Mouse (Mus musculus) limb, embryonic 15.5 days (tissue): Measurements from ENCODE around the gene H2-D1. TPM values are rescaled to one million over a fixed set of nuclear protein-coding genes. Genes with fewer than 3 reads are reported as not detected.
"Not testable (repeated sequence)": the region's sequence is repeated elsewhere in the genome, so short reads cannot be mapped to it uniquely, and the experiment has no call there.

Experiments
- ATAC-seq: fragments of 200-750 bp; cut with Nextera tagmentation; 2 replicates; pipeline ENCODE4 v1.8.0; 2017; ENCODE audit warnings: low read depth, moderate TSS enrichment; ENCODE audit not compliant: insufficient number of reproducible peaks, low FRiP score, low TSS enrichment
- H3K27ac ChIP-seq: fragments of 300-500 bp; sonication (generic); 2 replicates; pipeline ENCODE4 v1.5.1; 2015; ENCODE audit warnings: moderate library complexity, mild to moderate bottlenecking, inconsistent platforms
- H3K27me3 ChIP-seq: fragments of 300-500 bp; sonication (generic); 2 replicates; pipeline ENCODE4 v1.6.1; 2015; ENCODE audit warnings: inconsistent platforms
- H3K36me3 ChIP-seq: fragments of 300-500 bp; sonication (generic); 2 replicates; pipeline ENCODE4 v1.6.1; 2015; ENCODE audit warnings: inconsistent platforms
- H3K4me1 ChIP-seq: fragments of 300-500 bp; sonication (generic); 2 replicates; pipeline ENCODE4 v1.6.1; 2015; ENCODE audit warnings: inconsistent platforms
- H3K4me2 ChIP-seq: fragments of 300-500 bp; sonication (generic); 2 replicates; pipeline ENCODE4 v1.6.1; 2015; ENCODE audit warnings: mild to moderate bottlenecking, inconsistent platforms
- H3K4me3 ChIP-seq: fragments of 300-500 bp; sonication (generic); 2 replicates; pipeline ENCODE4 v1.5.1; 2015; ENCODE audit warnings: mild to moderate bottlenecking, inconsistent platforms
- H3K9ac ChIP-seq: fragments of 300-500 bp; sonication (generic); 2 replicates; pipeline ENCODE4 v1.6.1; 2015; ENCODE audit warnings: inconsistent platforms
- H3K9me3 ChIP-seq: fragments of 300-500 bp; sonication (generic); 2 replicates; pipeline ENCODE4 v1.6.1; 2016; ENCODE audit warnings: inconsistent platforms
- WGBS: fragments of 180-500 bp; shearing (Covaris S2); methylation state at CpG from one replicate; pipeline ENCODE4 v1.1.7; 2015; 5-methylcytosine and 5-hydroxymethylcytosine counted together
- polyA plus RNA-seq: library from polyadenylated mRNA; unstranded; fragments of >200 nt; fragmentation: Nextera tagmentation; extraction: Ambion mirVana; gene quantifications from 2 replicates; pipeline ENCODE4 v1.2.1, GENCODE M21; 2015

Gene H2-D1
- polyA plus RNA-seq, 1 experiment from 2014 or later: 84.7 TPM

DNA sequence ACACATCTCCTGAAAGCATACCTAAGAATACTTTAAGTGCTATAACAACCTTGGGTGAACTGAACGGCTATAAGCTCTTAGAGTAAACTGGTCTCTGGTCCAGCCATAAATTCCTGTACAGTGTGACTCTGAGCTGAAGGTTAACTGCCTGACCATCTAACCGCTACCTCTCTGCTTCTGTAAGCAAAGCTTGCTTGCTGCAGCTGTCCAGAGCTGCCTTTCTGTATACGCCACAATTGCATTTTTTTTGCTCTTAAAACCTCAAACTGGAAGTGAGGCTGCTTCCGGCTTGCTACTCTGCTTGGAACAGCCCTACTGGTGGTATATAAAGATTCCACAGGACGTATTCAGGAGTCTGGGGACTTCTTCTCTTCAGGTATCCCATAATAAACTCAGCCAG, 29.9 kb upstream of the H2-D1 start:
- Histone ChIP-seq H3K27ac (peak overlapping the region; percentile 75), H3K4me3 (no peak overlapping the region), H3K9ac (no peak overlapping the region), H3K4me1 (peaks cover 34% of the 10 kb centered on the region), H3K36me3 (peaks cover 37% of the 10 kb centered on the region), H3K27me3 (no peaks in the 10 kb centered on the region), H3K9me3 (no peaks in the 10 kb centered on the region), H3K4me2 (0 out of 2 replicates have a peak overlapping the region, but pooled peaks have one; percentile 7)
- ATAC-seq: no peak
- 79% methylated on average over 5 of the region's 5 CpGs for WGBS

- no peaks in the 10 kb centered on the region for H3K27me3 ChIP-seq
- ATAC-seq: no peak
- H3K36me3 ChIP-seq: peaks cover 30% of the 10 kb centered on the region
- no peak within 1 kb of the TSS for H3K9ac ChIP-seq
- peaks cover 34% of the 10 kb centered on the region for H3K4me1 ChIP-seq
- peak within 1 kb of the TSS; percentile 96 for H3K27ac ChIP-seq
- no peaks in the 10 kb centered on the region for H3K9me3 ChIP-seq
- H3K4me2 ChIP-seq: peak within 1 kb of the TSS; percentile 80
- 56% methylated on average over 18 of the region's 18 CpGs for WGBS
- peak within 1 kb of the TSS; percentile 57 for H3K4me3 ChIP-seq
Observed at GRCm38 (mm10) chr17:35233114-35233980, 29.2 kb upstream of the H2-D1 start, which contains the start of gene Atp6v1g2. TSS of gene Atp6v1g2 (plus strand) at chr17:35233660.

DNA sequence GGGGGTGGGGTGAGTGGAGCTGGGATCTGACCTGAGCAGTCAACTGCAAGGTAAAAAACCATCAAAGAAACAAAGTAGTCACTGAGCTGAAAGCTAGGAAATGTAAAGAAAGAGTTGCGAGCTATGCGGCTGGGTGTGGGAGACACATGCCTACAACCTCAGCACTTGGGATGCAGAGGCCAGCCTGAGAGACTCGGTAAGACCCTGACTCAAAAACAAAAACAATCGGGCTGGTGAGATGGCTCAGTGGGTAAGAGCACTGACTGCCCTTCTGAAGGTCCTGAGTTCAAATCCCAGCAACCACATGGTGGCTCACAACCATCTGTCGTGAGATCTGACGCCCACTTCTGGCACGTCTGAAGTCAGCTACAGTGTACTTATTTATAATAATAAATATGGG, 28.4 kb upstream of the H2-D1 start:
- peaks cover 34% of the 10 kb centered on the region for H3K4me1 ChIP-seq
- ATAC-seq, H3K9ac ChIP-seq, H3K27me3 ChIP-seq, H3K9me3 ChIP-seq: not testable (repeated sequence)
- H3K4me3 ChIP-seq: peak overlapping the region; percentile 57
- 86% methylated on average over 7 of the region's 7 CpGs for WGBS
- peaks cover 23% of the 10 kb centered on the region for H3K36me3 ChIP-seq
- H3K27ac ChIP-seq: 0 out of 2 replicates have a peak overlapping the region, but pooled peaks have one; percentile 96
- peak overlapping the region; percentile 80 for H3K4me2 ChIP-seq

DNA sequence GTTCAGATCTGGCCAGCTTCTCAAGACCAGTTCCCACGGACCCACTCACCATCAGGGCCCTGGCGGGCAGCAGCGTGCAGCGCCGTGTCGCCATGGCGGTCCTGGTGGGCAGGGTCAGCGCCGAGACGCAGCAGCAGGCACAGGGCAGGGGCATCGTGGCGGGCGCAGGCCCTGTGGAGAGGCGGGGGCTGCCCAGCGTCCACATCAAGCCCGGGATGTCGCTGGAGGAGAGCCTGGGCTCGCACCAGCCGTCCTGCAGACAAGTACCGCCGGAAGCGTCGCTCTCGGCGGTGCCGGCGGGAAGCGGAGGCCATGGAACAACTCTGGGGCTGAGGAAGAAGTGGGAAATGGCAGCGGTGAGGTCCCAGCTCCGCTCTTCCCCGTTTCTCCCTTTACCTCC, 27.6 kb upstream of the H2-D1 start:
- peaks cover 15% of the 10 kb centered on the region for H3K36me3 ChIP-seq
- H3K4me3 ChIP-seq: peak overlapping the region; percentile 57
- H3K9me3 ChIP-seq: no peaks in the 10 kb centered on the region
- H3K9ac ChIP-seq: peak overlapping the region; percentile 59
- peak overlapping the region; percentile 80 for H3K4me2 ChIP-seq
- 5% methylated on average over 31 of the region's 31 CpGs for WGBS
- no peak for ATAC-seq
- H3K4me1 ChIP-seq: peaks cover 34% of the 10 kb centered on the region
- no peaks in the 10 kb centered on the region for H3K27me3 ChIP-seq
- H3K27ac ChIP-seq: peak overlapping the region; percentile 96

DNA sequence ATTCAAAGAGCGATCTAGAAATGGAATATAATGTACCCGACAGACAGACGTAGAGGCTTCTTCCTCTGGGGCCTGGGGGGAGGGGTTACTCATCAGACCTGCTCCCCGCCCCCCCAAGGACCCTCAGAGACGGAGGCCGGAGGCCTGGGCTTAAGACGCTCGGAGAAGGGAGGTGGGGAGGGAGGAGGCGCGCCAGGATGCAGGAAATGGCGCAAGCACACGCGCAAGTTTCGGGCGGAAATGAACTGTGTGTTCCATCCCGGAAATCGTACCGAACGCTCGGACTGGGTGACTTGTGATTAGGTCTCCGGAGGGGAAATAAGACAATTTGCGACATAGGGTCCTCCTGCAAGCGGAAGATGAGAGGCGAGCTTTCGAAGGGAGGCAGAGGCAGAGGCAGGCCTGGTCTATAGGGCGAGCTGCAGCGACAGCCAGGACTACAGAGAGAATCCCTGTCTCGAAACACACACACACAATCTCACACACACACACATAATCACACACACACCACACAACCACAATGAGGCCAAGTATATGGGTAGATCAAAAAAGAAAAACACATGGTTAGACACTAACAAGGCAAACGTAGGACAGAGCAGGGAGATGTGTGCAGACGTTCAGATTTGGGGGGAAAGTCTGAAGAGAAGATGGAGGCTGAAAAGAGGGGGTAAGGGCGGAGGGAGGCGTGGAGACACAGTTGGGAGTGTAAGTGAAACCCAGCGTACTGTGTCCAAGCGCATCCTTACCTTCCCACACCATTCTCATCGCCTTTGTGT, 26.7 kb upstream of the H2-D1 start, which contains the start of gene Nfkbil1:
TSS of gene Nfkbil1 (minus strand) at position 179 of the 776 bp plus-strand sequence.
- H3K36me3 ChIP-seq: peaks cover 9% of the 10 kb centered on the region
- no peaks in the 10 kb centered on the region for H3K9me3 ChIP-seq
- H3K4me3 ChIP-seq: peak within 1 kb of the TSS; percentile 57
- H3K27ac ChIP-seq: peak within 1 kb of the TSS; percentile 96
- H3K4me1 ChIP-seq: peaks cover 42% of the 10 kb centered on the region
- ATAC-seq: peak; percentile 86
- WGBS: under 1% methylated on average over 35 of the region's 35 CpGs
- H3K9ac ChIP-seq: peak within 1 kb of the TSS; percentile 59
- H3K4me2 ChIP-seq: peak within 1 kb of the TSS; percentile 80
- no peaks in the 10 kb centered on the region for H3K27me3 ChIP-seq

DNA sequence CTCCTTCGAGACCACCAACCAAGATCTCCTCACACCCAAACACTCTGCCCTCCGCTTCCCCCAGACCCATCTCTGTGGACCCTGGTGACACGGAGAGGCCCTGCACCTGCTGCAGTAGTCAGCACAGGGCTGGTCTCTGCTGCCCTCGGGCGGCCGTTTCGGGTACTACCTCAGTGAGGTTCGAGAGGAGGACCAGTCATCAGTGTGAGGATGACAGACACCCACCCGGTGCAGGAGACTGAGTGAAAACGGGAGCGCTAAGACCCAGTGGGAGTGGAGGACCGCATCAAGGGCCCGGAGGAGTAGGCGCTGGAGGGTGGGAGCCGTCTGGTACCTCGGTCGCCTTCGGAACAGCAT, 26.2 kb upstream of the H2-D1 start:
- under 1% methylated on average over 18 of the region's 18 CpGs for WGBS
- Histone ChIP-seq H3K27ac (peak overlapping the region; percentile 96), H3K9ac (peak overlapping the region; percentile 59), H3K4me2 (peak overlapping the region; percentile 80), H3K27me3 (no peaks in the 10 kb centered on the region), H3K4me3 (peak overlapping the region; percentile 57), H3K9me3 (no peaks in the 10 kb centered on the region), H3K4me1 (peaks cover 45% of the 10 kb centered on the region), H3K36me3 (peaks cover 3% of the 10 kb centered on the region; the same call in 1 of the 2 replicates)
- peak; percentile 50 for ATAC-seq

DNA sequence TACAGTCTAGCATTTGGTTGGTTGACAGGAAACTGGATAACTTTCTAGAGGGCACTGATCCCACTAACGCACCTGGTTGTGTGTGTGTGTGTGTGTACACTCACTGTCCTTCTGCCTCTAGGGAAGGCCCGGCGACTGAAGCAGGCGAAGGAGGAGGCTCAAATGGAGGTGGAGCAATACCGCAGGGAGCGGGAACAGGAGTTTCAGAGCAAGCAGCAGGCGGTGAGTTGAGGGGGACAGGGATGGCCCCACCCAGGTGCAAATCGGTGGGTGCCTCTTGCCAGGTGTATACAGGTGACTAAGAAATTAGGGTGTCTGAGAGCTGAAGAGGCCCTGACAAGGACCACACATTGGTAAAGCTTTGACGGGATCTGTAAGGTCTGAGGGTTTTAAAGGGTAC, 25.5 kb upstream of the H2-D1 start:
- no peak overlapping the region for H3K27ac ChIP-seq
- no peak overlapping the region for H3K9ac ChIP-seq
- no peak for ATAC-seq
- peaks cover 41% of the 10 kb centered on the region for H3K4me1 ChIP-seq
- H3K4me2 ChIP-seq: no peak overlapping the region
- 75% methylated on average over 9 of the region's 9 CpGs for WGBS
- no peaks in the 10 kb centered on the region for H3K9me3 ChIP-seq
- 0 out of 2 replicates have a peak, but pooled peaks cover 2% of the 10 kb centered on the region for H3K36me3 ChIP-seq
- H3K4me3 ChIP-seq: no peak overlapping the region
- H3K27me3 ChIP-seq: no peaks in the 10 kb centered on the region

DNA sequence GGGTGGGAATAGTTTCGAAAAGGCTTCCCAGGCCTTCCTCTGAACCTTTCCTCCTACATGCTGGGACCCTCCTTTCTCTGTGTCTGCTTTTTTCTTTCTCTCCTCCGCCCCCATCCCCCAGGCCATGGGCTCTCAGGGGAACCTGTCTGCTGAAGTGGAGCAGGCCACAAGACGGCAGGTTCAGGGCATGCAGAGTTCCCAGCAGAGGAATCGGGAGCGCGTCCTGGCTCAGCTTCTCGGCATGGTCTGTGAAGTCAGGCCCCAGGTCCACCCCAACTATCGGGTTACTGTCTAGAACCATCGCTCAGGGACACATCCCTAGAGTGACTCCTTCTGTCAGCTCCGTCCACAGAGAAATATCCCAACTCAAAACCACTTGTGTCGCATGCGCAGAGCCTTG, 25.0 kb upstream of the H2-D1 start:
- no peak for ATAC-seq
- no peaks in the 10 kb centered on the region for H3K9me3 ChIP-seq
- H3K9ac ChIP-seq: no peak overlapping the region
- 0 out of 2 replicates have a peak, but pooled peaks cover 2% of the 10 kb centered on the region for H3K36me3 ChIP-seq
- no peak overlapping the region for H3K27ac ChIP-seq
- H3K4me1 ChIP-seq: peaks cover 36% of the 10 kb centered on the region
- no peak overlapping the region for H3K4me3 ChIP-seq
- 86% methylated on average over 12 of the region's 12 CpGs for WGBS
- H3K27me3 ChIP-seq: no peaks in the 10 kb centered on the region
- no peak overlapping the region for H3K4me2 ChIP-seq

- Histone ChIP-seq H3K36me3 (peaks cover 12% of the 10 kb centered on the region), H3K4me1 (peaks cover 36% of the 10 kb centered on the region), H3K4me2 (no peak overlapping the region), H3K27ac (no peak overlapping the region), H3K27me3 (no peaks in the 10 kb centered on the region), H3K9ac (no peak overlapping the region), H3K4me3 (no peak overlapping the region), H3K9me3 (no peaks in the 10 kb centered on the region)
- WGBS: 80% methylated on average over 5 of the region's 5 CpGs
- ATAC-seq: no peak
Observed at GRCm38 (mm10) chr17:35239700-35240099, 22.8 kb upstream of the H2-D1 start.

DNA sequence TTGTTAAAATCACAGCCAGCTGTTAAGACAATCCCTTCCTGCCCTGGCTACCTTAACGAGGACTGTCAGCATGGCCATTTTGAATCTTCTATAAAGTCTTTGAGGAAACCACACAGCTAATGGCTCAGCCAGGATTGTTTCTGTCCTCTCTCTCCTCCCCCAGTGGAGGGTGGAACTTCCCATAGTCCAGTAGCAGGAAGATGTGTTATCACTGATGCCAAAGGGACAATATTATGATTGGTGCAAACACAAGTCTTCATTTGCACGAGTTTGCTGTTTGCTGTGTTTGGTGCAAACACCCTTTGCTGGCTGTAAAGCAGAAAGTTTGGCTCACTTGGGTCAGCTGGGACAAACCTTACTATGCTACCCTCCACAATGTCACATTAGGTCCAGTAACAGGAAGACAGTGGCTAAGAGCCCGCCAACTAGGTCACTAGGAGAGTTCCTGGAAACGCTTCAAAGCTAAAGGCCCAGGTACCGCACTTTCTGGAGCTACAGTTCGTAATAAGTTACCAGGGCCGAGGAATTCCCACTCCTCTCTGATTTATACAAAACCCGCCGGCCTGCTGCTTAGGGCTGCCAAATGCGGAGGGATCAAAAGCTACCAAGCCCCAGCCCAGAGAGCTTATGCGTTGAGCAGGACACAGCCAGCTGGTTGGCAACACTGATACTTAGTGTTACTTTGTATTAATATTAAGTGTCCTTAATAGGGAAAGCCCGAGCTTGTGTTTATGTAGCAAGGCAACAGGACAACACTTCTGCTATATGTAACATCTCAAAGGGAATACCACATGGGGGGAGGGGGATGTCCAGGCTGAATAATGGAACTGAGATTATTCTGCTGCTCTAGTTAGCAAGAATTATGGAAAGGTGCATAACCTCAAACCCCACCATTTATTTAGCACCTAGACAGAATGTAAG, 21.9 kb upstream of the H2-D1 start:
- no peaks in the 10 kb centered on the region for H3K9me3 ChIP-seq

More for the DNA sequence above, 21.9 kb upstream of the H2-D1 start:
- H3K27ac ChIP-seq: peak overlapping the region; percentile 98
- 22% methylated on average over 12 of the region's 12 CpGs for WGBS
- peak overlapping the region; percentile 89 for H3K4me3 ChIP-seq
- H3K36me3 ChIP-seq: peaks cover 22% of the 10 kb centered on the region
- ATAC-seq: no peak; the same call in 1 of the 2 replicates
- peak overlapping the region; percentile 18 for H3K9ac ChIP-seq
- peaks cover 46% of the 10 kb centered on the region for H3K4me1 ChIP-seq
- H3K27me3 ChIP-seq: no peaks in the 10 kb centered on the region
- peak overlapping the region; percentile 76 for H3K4me2 ChIP-seq
